Mouse (Mus musculus) 416B (cell line): ENCODE measurements around the gene Trappc3.

Experiments used
- DNase-seq: peaks from one replicate; pipeline ENCODE4 v3.0.0; 2011; ENCODE audit warnings: low read depth

Gene Trappc3

DNA sequence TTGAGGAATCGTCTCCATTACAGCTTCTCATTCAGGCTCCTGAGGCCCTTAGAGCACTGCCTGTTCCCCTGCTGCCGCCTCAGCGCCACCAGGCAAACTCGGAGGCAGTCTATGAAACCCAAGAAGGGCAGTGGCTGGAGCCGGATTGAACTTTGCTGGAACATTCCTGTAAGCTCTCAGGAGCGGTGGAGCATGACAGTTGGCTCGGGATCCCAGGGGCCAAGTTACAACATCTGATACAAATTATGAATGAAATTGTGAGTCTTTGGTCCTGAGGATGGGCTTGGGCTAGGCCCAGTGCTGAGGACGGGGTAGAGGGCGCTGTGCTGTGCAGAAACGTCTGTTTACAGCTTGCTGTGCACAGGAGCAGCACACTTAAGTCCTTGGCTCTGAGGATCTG is 52.3 kb downstream of the Trappc3 start:
- DNase-seq = no peak

DNA sequence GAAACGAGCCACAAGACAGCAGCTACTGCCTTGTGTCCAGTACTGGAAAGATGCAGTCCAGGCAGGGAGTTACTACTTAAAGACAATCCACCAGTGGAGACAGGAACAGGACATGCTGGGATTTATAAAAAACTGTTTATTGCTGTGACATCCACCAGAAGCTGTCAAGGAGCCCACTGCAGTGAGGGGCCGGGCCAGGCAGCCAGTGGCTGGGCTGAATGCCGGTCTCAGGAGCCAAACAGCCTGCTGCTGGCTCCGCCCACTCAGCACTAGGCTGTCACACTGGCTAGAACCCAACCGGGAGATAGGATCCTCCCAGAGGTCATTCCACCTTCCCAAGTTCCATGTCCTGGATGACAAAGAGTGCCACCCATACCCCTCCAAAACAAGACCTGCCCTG is 53.8 kb downstream of the Trappc3 start:
- no peak for DNase-seq

DNA sequence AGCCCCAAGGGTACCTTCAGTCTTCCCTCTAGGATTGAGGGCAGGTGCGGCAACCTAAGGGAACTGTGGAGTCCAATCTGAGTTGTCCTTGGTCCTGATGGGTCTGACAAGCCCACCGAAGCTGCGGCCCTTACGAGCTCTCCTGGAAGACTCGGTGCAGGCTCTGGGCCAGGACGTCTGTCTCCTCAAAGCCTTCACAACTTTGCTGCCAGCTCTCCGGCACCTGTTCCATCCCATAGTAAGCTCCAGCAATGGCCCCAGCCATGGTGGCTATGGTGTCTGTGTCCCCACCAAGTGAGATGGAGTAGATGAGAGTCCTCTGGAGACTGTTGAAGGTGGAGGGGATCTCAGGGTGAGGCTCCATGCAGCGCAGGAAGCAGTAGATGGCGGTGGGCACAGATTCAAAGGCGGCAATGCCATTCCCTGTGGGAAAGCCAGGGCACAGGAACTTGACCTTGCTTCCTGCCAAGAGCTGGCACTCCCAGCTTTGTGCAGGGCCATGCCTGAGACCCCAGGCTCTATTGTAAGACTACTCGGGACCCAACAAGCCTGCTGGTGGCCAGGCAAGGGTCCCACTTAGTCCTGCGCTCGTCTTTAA is 54.4 kb downstream of the Trappc3 start:
- no peak for DNase-seq

DNA sequence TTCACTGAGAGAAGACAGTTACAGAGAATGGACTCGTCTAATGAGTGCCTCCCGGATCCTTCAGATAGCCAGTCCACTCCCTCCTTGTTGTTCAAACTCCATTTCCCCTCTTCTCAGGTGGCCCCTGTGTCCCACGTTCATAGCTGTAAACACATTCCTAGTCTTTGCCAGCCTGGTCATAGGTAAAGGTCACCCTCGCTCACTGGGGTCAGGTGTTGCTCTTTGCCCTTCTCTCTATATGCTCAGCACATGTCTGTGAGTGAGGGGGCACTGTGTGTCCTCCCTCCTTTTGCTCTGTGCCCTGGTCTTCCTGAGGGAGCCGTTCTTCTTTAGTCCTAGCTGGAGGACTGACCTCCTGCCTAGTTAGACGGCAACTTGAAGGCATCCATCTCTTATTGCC is 57.7 kb downstream of the Trappc3 start:
- DNase-seq = no peak

DNA sequence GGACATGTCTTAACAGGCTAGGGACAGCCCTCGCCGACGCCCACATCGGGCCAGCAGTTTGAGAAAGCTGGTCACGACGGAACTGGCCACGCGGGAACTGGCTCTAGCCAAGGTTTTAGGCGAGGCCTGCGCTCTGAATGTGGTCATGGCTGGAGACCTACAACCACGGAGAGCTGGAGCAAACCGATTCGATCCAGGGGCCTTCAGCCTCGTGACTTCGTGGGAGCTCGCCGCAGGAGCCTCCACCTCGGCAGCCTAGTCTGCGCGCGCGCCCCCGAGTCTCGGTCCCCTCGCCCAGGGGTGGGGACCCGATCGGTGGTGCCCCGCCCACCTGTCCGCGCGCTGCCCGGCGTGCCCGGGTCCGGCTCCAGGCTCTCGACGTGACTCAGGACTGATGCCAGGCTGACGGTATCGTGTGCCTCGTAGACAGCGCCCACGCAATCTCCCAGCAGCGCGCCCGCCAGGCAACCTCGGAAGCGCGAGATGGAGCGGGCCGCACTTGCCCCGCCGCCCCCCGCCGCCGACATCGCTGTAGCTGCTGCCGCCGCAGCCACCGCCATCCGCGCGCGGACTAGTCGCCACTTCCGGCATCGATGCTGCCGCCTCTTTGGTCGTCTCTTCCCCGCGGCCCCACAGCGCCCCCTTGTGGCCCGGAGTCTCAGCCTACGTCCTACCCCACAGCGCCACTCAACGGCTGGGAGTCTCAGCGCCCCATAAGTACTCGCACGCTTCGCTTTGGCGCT is 59.2 kb downstream of the Trappc3 start, which contains the start of gene Adprhl2:
TSS of gene Adprhl2 (minus strand) at position 593 of the 743 bp plus-strand sequence.
- DNase-seq = peak; percentile 97

DNA sequence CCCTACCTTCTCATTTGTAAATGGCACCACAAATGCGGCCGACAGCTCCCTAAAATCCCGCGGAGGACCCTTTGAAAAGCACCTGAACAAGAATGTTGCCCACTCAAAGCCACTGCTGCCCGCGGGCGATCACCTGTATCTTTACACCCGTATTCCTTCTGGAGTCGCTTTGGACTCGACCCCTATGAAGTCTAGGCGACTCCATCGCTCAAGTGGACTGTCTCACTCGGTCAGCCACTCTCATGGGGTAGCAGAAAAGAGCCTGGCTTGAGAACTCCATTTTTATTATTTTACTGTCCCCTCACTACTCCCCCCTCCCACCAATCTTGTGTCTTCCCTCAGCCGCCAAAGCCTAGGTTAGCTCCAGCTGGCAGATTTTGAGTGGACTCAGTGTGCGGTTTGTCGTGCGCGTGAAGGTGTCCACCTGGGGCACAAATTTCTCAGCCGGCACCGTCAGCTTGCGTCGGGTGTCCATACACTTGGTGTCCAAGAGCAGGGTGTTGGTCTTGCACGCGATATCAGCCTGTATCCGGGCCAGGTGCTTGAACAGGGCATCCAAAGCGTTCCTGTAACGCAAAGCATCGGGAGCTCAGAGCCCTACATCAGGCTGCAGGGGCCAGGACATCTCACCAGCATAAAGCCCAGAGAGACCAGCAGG is 59.9 kb downstream of the Trappc3 start:
- DNase-seq = no peak

GRCm38 (mm10) chr4:126322646-126323045 is 60.5 kb downstream of the Trappc3 start:
- no peak for DNase-seq

DNA sequence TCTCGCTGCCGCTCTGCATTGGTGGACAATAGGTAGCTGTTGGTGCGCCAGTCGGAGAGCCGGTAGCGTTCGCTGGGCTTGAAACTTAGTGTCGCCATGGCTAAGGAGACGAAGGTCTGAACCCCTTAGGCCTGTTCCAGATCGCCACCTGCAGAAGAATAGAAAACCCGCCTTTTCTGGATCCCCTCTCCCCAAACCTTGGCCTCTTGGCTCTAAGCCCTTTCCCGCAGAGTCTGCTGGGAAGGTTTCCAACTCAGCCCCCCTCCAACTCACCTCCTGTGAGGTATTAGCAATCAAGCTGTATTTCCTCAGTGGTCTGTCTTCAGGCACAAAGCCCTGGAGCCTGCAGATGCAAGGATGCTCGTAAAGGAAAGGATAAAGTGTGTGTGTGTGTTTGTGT is 62.7 kb downstream of the Trappc3 start:
- DNase-seq = no peak

- DNase-seq = no peak
Observed at GRCm38 (mm10) chr4:126325281-126325861, 63.2 kb downstream of the Trappc3 start, which contains the start of gene Tekt2. Tekt2 (minus strand) TSS chr4:126325688.
